In the genomic region with DNA sequence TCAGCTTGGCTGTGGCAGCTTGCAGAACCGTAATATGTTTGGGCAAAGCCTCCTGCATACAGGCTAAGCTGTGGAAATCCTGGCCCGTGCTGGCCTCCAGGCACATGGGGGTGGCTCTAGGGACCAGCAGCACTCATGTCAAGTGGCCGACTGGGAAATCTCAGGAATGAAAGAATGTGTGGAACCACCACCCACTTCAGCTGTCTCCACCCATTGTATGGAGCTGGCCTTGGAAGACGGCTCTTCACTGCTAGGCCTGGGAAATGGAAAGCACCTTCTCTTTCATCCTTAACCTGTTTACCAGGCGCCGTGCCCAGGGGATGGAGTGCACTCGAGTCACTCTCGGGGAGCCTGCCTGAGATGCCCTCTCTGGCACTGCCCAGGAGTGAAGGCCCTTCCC, we compare ENCODE assay signal across 12 mouse cellular contexts. TPM values are rescaled to one million over a fixed set of nuclear protein-coding genes. Genes with fewer than 3 reads are reported as not detected.
DNase-seq lines count a peak whose midpoint lies in the region; ATAC-seq lines count a peak whose summit lies in the region.
"Had no signal": no experiment of that assay in that cellular context is flagged by ENCODE, and none has a peak within 500 bp of the region (broad histone marks: within the 10 kb centered on the region; RNA-seq: fewer than 3 reads in every experiment).

No protein-coding gene starts in this region.

- peak overlapping the region; percentile 72 for H3K27ac ChIP-seq in heart, embryonic 10.5 days
- H3K27ac ChIP-seq in heart, embryonic 14.5 days (replicated peaks in 1 of 2; ENCODE audit: control insufficient read depth in 1 of 2, insufficient read depth in 1 of 2, low read depth in 2 of 2, low read length in 2 of 2): peak overlapping the region; percentile 19 to 45; a peak in 2 of 4 replicates

- DNase-seq in heart, embryonic 10.5 days (ENCODE audit: low spot score): no peak
- DNase-seq in heart, postnatal 4 days: no peak
- DNase-seq in NIH3T3 (ENCODE audit: low read depth): peak; percentile 20
- DNase-seq in lung, postnatal 10 days: peak; percentile 83
- no peak for DNase-seq in cerebellum, postnatal 14 days
- DNase-seq in liver: no peak
- DNase-seq: kidney, adult 18-20 months; right cerebral cortex, postnatal 4 days; thymus, postnatal 4 days had no signal

- peak; percentile 55; the same call in 1 of the 2 replicates for ATAC-seq in heart, embryonic 14.5 days (ENCODE audit: insufficient number of reproducible peaks, insufficient read depth, low FRiP score, low read depth)

- H3K9me3 ChIP-seq in heart, embryonic 10.5 days: no peaks in the 10 kb centered on the region
- no peaks in the 10 kb centered on the region for H3K9me3 ChIP-seq in heart, embryonic 14.5 days (ENCODE audit: control insufficient read depth, low read length)

- no peak overlapping the region for H3K4me2 ChIP-seq in heart, embryonic 14.5 days (ENCODE audit: low read length)

- no peak overlapping the region for H3K4me3 ChIP-seq in heart, embryonic 10.5 days
- H3K4me3 ChIP-seq in heart, embryonic 14.5 days (ENCODE audit: control insufficient read depth in 1 of 2, insufficient read depth in 1 of 2, low read depth in 1 of 2, low read length in 2 of 2): no peak overlapping the region

- no peaks in the 10 kb centered on the region for H3K27me3 ChIP-seq in heart, embryonic 10.5 days (ENCODE audit: insufficient read depth, poor library complexity, severe bottlenecking)
- H3K27me3 ChIP-seq in heart, embryonic 14.5 days (ENCODE audit: control insufficient read depth, insufficient read depth, low read length): no peaks in the 10 kb centered on the region

- H3K4me1 ChIP-seq in heart, embryonic 10.5 days: peaks cover 85% of the 10 kb centered on the region
- peaks cover 35 to 51% of the 10 kb centered on the region in 2 experiments for H3K4me1 ChIP-seq in heart, embryonic 14.5 days (ENCODE audit: control insufficient read depth in 2 of 2, insufficient read depth in 2 of 2, low read length in 2 of 2)

- H3K9ac ChIP-seq in heart, embryonic 14.5 days (ENCODE audit: low read length): no peak overlapping the region

- peaks cover 13% of the 10 kb centered on the region; the same call in 1 of the 2 replicates for H3K36me3 ChIP-seq in heart, embryonic 10.5 days
- peaks cover 12% of the 10 kb centered on the region; the same call in 1 of the 2 replicates for H3K36me3 ChIP-seq in heart, embryonic 14.5 days (ENCODE audit: control insufficient read depth, insufficient read depth, low read length)

- WGBS in heart, embryonic 10.5 days: 42% methylated on average over 8 of the region's 8 CpGs
- 30% methylated on average over 8 of the region's 8 CpGs for WGBS in heart, embryonic 14.5 days

RNA-seq across cellular contexts. Expression of a gene that starts 45.5 kb away (rescaled TPM):
- polyA plus RNA-seq in heart, embryonic 10.5 days (2016; fragmentation: Nextera tagmentation; extraction: Ambion mirVana): 0.59 and 0.67 TPM in 2 replicates
- under 1 TPM in 1 of 2 experiments, not detected in 1; 0.14 TPM for total RNA-seq in heart, postnatal 4 days (2021)
- polyA plus RNA-seq in heart, embryonic 14.5 days (2014; fragmentation: Nextera tagmentation; extraction: Ambion mirVana): 0.31 and 0.45 TPM in 2 replicates
- total RNA-seq: adrenal gland, postnatal 36 days; liver, adult 2 months had no signal
- polyA plus RNA-seq: liver, adult 2 months had no signal

Comparison
In these comparisons a context has a peak if more than half of its experiments do, and no peak if none do; other contexts are left out.
1. DNase-seq: peak in NIH3T3 (single experiment) and lung, postnatal 10 days (single experiment); none in heart, embryonic 10.5 days (single experiment), heart, postnatal 4 days (single experiment), cerebellum, postnatal 14 days (0 of 2) and liver (single experiment).